30 mouse cellular contexts compared by ENCODE assay signal in the genomic region with DNA sequence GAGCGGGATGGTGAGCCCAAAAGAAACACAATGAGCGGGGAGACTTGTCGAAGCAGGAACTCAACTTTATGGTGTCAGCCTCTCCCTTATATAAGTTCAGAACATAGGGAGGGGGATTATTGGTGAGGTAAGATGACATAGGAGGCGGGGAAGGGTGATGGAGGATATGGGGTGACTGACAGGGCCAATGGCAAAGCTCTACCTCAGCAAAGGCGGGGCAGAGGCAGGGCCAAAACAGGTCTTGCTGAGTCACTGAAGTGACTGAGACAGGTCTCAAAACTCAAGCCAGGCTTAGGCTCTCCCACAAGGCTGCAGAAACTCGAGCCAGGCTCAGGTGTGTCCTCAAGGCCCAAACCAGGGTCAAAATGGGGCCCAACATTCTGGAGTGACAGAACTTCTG. TPM values are rescaled to one million over a fixed set of nuclear protein-coding genes. Genes with fewer than 3 reads are reported as not detected.
DNase-seq lines count a peak whose midpoint lies in the region; ATAC-seq and TF ChIP-seq lines count a peak whose summit lies in the region.
"Had no signal": no experiment of that assay in that cellular context is flagged by ENCODE, and none has a peak within 500 bp of the region (broad histone marks: within the 10 kb centered on the region; RNA-seq: fewer than 3 reads in every experiment).

No protein-coding gene starts in this region.

- no peak for TF ChIP-seq CTCF in MEL (IDR thresholded peaks at IDR 0.05 in 2 of 3, conservative IDR thresholded peaks at IDR 0.05 in 1 of 3; ENCODE audit: control insufficient read depth in 1 of 3, insufficient read depth in 1 of 3, low read depth in 2 of 3, low read length in 3 of 3, poor library complexity in 1 of 3, severe bottlenecking in 1 of 3)
- TF ChIP-seq CTCF in heart, adult 2 months (IDR thresholded peaks at IDR 0.05): no peak

- no peaks in the 10 kb centered on the region for H3K27me3 ChIP-seq in MEL (ENCODE audit: control insufficient read depth in 1 of 2, insufficient read depth in 2 of 2, low read length in 2 of 2)
- no peaks in the 10 kb centered on the region for H3K27me3 ChIP-seq in heart, adult 2 months (ENCODE audit: control insufficient read depth, insufficient read depth, low read length)
- H3K27me3 ChIP-seq: forebrain, embryonic 13.5 days; hindbrain, embryonic 12.5 days; hindbrain, embryonic 15.5 days had no signal

- DNase-seq in 3T3-L1 (ENCODE audit: low read depth, low spot score) (peak; percentile 21), A20 (ENCODE audit: low read depth, low spot score) (peak; percentile 18), MEL (ENCODE audit: low read depth, low spot score) (peak; percentile 44)
- no peak for DNase-seq in heart, adult 2 months
- DNase-seq in ovary, postnatal 14 days (ENCODE audit: low spot score): no peak
- DNase-seq in cerebellum, postnatal 14 days: no peak
- DNase-seq: adrenal gland, postnatal 10 days; adrenal gland, postnatal 36 days; cerebellum, adult 18-20 months; cerebellum, adult 9-11 months; cerebellum, postnatal 36 days; embryo, embryonic 11 days; gastrocnemius, postnatal 10 days; gastrocnemius, postnatal 36 days; kidney, adult 11 months had no signal

- ATAC-seq in megakaryocyte progenitor cell, adult 5-6 weeks (replicated peaks; ENCODE audit: poor library complexity): 0 out of 2 replicates have a peak, but pooled peaks have one; percentile 27
- ATAC-seq in activated CD4-positive, CD25-positive, alpha-beta regulatory T cell, adult 4 months: no peak
- ATAC-seq: forebrain, embryonic 13.5 days; forebrain, embryonic 16.5 days had no signal

- no peak for TF ChIP-seq EP300 in MEL (IDR thresholded peaks at IDR 0.05; ENCODE audit: low read depth in 1 of 2, low read length in 2 of 2)
- TF ChIP-seq EP300 in heart, adult 2 months (IDR thresholded peaks at IDR 0.05; ENCODE audit: insufficient read depth, low read depth, low read length): no peak

- intact Hi-C loops in heart, adult 2 months (cut with DNase I): no loop called here

- no peaks in the 10 kb centered on the region for H3K9me3 ChIP-seq in MEL (replicated peaks; ENCODE audit: insufficient read depth, low read length)
- H3K9me3 ChIP-seq: forebrain, embryonic 13.5 days; hindbrain, embryonic 15.5 days had no signal

- no peak overlapping the region for H3K9ac ChIP-seq in MEL (ENCODE audit: control insufficient read depth, low read depth, low read length, poor library complexity, severe bottlenecking)
- no peak overlapping the region for H3K9ac ChIP-seq in heart, adult 2 months (ENCODE audit: low read depth, low read length)
- H3K9ac ChIP-seq: embryonic facial prominence, embryonic 13.5 days; forebrain, embryonic 13.5 days; hindbrain, embryonic 12.5 days; hindbrain, embryonic 15.5 days had no signal

- TF ChIP-seq POLR2A in MEL (IDR thresholded peaks at IDR 0.05; ENCODE audit: control insufficient read depth in 1 of 2, insufficient read depth in 1 of 2, low read depth in 1 of 2, low read length in 2 of 2, poor library complexity in 1 of 2): no peak
- TF ChIP-seq POLR2A in heart, adult 2 months (IDR thresholded peaks at IDR 0.05; ENCODE audit: insufficient read depth, low read depth, low read length): no peak

- no peaks in the 10 kb centered on the region for H3K4me1 ChIP-seq in MEL (ENCODE audit: control insufficient read depth in 1 of 2, insufficient read depth in 2 of 2, low read length in 2 of 2)
- no peaks in the 10 kb centered on the region for H3K4me1 ChIP-seq in heart, adult 2 months (ENCODE audit: control insufficient read depth, insufficient read depth, low read length)
- H3K4me1 ChIP-seq: embryonic facial prominence, embryonic 10.5 days; forebrain, embryonic 13.5 days; hindbrain, embryonic 15.5 days had no signal

- H3K4me3 ChIP-seq in MEL (ENCODE audit: control insufficient read depth in 1 of 2, insufficient read depth in 1 of 2, low read depth in 2 of 2, low read length in 2 of 2): no peak overlapping the region
- no peak overlapping the region for H3K4me3 ChIP-seq in heart, adult 2 months
- H3K4me3 ChIP-seq: embryonic facial prominence, embryonic 10.5 days; embryonic facial prominence, embryonic 13.5 days; erythroblast, embryonic 14.5 days; forebrain, embryonic 13.5 days; hindbrain, embryonic 12.5 days; hindbrain, embryonic 15.5 days had no signal

- TF ChIP-seq RAD21 in MEL (IDR thresholded peaks at IDR 0.05; ENCODE audit: low read depth, low read length): no peak

- peaks cover 0 to 5% of the 10 kb centered on the region in 2 experiments; a peak in 2 of 4 replicates for H3K36me3 ChIP-seq in MEL (ENCODE audit: control insufficient read depth in 1 of 2, insufficient read depth in 2 of 2, low read length in 2 of 2)
- no peaks in the 10 kb centered on the region for H3K36me3 ChIP-seq in heart, adult 2 months (ENCODE audit: control insufficient read depth, insufficient read depth, low read length)

- H3K27ac ChIP-seq in MEL (ENCODE audit: control insufficient read depth, low read depth, low read length): no peak overlapping the region
- no peak overlapping the region for H3K27ac ChIP-seq in heart, adult 2 months
- H3K27ac ChIP-seq: embryonic facial prominence, embryonic 10.5 days; embryonic facial prominence, embryonic 13.5 days; forebrain, embryonic 13.5 days; hindbrain, embryonic 12.5 days; hindbrain, embryonic 15.5 days had no signal

- WGBS in heart, adult 2 months: 82% methylated on average over 6 of the region's 6 CpGs

- H3K79me2 ChIP-seq in MEL (ENCODE audit: control insufficient read depth, insufficient read depth, low read length, poor library complexity): no peaks in the 10 kb centered on the region
- H3K79me2 ChIP-seq in heart, adult 2 months (replicated peaks; ENCODE audit: control insufficient read depth, insufficient read depth, low read length): no peaks in the 10 kb centered on the region

TF ChIP-seq in MEL, 35 proteins besides CTCF, POLR2A, EP300 and RAD21:
- no peak for TF ChIP-seq TBP (IDR thresholded peaks at IDR 0.05; ENCODE audit: low read depth, low read length)
- TF ChIP-seq RCOR1 (IDR thresholded peaks at IDR 0.05; ENCODE audit: low read depth, low read length): no peak
- no peak for TF ChIP-seq NELFE (IDR thresholded peaks at IDR 0.05; ENCODE audit: low read depth, low read length)
- no peak for TF ChIP-seq KAT2A (conservative IDR thresholded peaks at IDR 0.05; ENCODE audit: low read depth, low read length)
- TF ChIP-seq NRF1 (IDR thresholded peaks at IDR 0.05; ENCODE audit: insufficient read depth, low read depth, low read length, poor library complexity, severe bottlenecking): no peak
- no peak for TF ChIP-seq HCFC1 (IDR thresholded peaks at IDR 0.05; ENCODE audit: low read depth, low read length)
- no peak for TF ChIP-seq MEF2A (IDR thresholded peaks at IDR 0.05; ENCODE audit: extremely low read depth, insufficient replicate concordance, low read depth, low read length, poor library complexity, severe bottlenecking)
- TF ChIP-seq USF1 (IDR thresholded peaks at IDR 0.05; ENCODE audit: low read depth, low read length): no peak
- TF ChIP-seq ZC3H11A (IDR thresholded peaks at IDR 0.05; ENCODE audit: low read depth, low read length): no peak

RNA-seq across cellular contexts. Expression of a gene that starts 14.2 kb away (rescaled TPM):
- not detected in 2 replicates for total RNA-seq in MEL (2012; rRNA removed)
- polyA plus RNA-seq in MEL (2012; ENCODE audit: insufficient read depth in 1 of 2, insufficient read length in 2 of 2, low read depth in 1 of 2, low replicate concordance in 2 of 2, missing spikeins in 1 of 2): not detected
- not detected in 2 replicates for total RNA-seq in megakaryocyte progenitor cell, adult 5-6 weeks (2015)
- not detected in 2 replicates for total RNA-seq in megakaryocyte progenitor cell, adult 5-6 weeks (2017)
- 100 to 1,000 TPM; 111 to 123 TPM for total RNA-seq in heart, adult 2 months (2021)
- 110 and 182 TPM in 2 replicates for polyA plus RNA-seq in heart, adult 2 months (2012; rRNA removed)
- not detected for polyA plus RNA-seq in activated CD4-positive, CD25-positive, alpha-beta regulatory T cell, adult 4 months (2017; shearing (Covaris generic))
- total RNA-seq: granulocyte monocyte progenitor cell, adult 5-6 weeks; hematopoietic stem cell, adult 5-6 weeks had no signal

RNA-seq across cellular contexts. Expression of a gene that starts 52.9 kb away (rescaled TPM):
- total RNA-seq in MEL (2012; rRNA removed): 159 and 197 TPM in 2 replicates
- 1,000 to 10,000 TPM in 1 of 2 experiments, 100 to 1,000 TPM in 1; 195 to 1,239 TPM for polyA plus RNA-seq in MEL (2012; ENCODE audit: insufficient read depth in 1 of 2, insufficient read length in 2 of 2, low read depth in 1 of 2, low replicate concordance in 2 of 2, missing spikeins in 1 of 2)
- 38.6 and 39.3 TPM in 2 replicates for total RNA-seq in megakaryocyte progenitor cell, adult 5-6 weeks (2015)
- total RNA-seq in megakaryocyte progenitor cell, adult 5-6 weeks (2017): 53.2 and 57.4 TPM in 2 replicates
- total RNA-seq in heart, adult 2 months (2021): 10 to 100 TPM; 88.1 to 91.7 TPM
- polyA plus RNA-seq in heart, adult 2 months (2012; rRNA removed): 49.1 and 65.2 TPM in 2 replicates
- 10 to 100 TPM; 17.1 to 20.4 TPM for polyA plus RNA-seq in activated CD4-positive, CD25-positive, alpha-beta regulatory T cell, adult 4 months (2017; shearing (Covaris generic))

RNA-seq across cellular contexts. Expression of a gene that starts 56.3 kb away (rescaled TPM):
- 0.12 TPM in 1 of 2 replicates, not detected in the other for total RNA-seq in MEL (2012; rRNA removed)
- polyA plus RNA-seq in MEL (2012; ENCODE audit: insufficient read depth in 1 of 2, insufficient read length in 2 of 2, low read depth in 1 of 2, low replicate concordance in 2 of 2, missing spikeins in 1 of 2): under 1 TPM in 1 of 2 experiments, not detected in 1; 0.04 TPM
- not detected in 2 replicates for total RNA-seq in megakaryocyte progenitor cell, adult 5-6 weeks (2015)
- total RNA-seq in megakaryocyte progenitor cell, adult 5-6 weeks (2017): not detected in 2 replicates
- total RNA-seq in heart, adult 2 months (2021): not detected
- polyA plus RNA-seq in heart, adult 2 months (2012; rRNA removed): 0.14 TPM in 1 of 2 replicates, not detected in the other
- not detected for polyA plus RNA-seq in activated CD4-positive, CD25-positive, alpha-beta regulatory T cell, adult 4 months (2017; shearing (Covaris generic))
- total RNA-seq: gastrocnemius, postnatal 36 days; granulocyte monocyte progenitor cell, adult 5-6 weeks; heart, adult 8-10 months; heart, postnatal 25 days; hematopoietic stem cell, adult 5-6 weeks had no signal
- polyA plus RNA-seq: embryonic facial prominence, embryonic 10.5 days; heart, embryonic 14.5 days; heart, postnatal 0 days had no signal

Comparison
In these comparisons a context has a peak if more than half of its experiments do, and no peak if none do; other contexts are left out.
1. DNase-seq: peak in 3T3-L1 (single experiment), A20 (single experiment) and MEL (single experiment); none in heart, adult 2 months (0 of 2), ovary, postnatal 14 days (single experiment) and cerebellum, postnatal 14 days (0 of 2).
2. RNA of a gene that starts 14.2 kb away (total RNA-seq): 111 to 123 TPM in heart, adult 2 months; not detected in megakaryocyte progenitor cell, adult 5-6 weeks and not detected in MEL; every median in the first group is over 100 times any median in the second.